Mouse (Mus musculus) stomach, postnatal 0 days (tissue): ENCODE data around the gene Hs1bp3. TPM values are rescaled to one million over a fixed set of nuclear protein-coding genes. Genes with fewer than 3 reads are reported as not detected.
A peak's percentile ranks its signal among the peaks of the same experiment; 100 is the strongest.

Experiments
- ATAC-seq: fragments of 200-750 bp; cut with Nextera tagmentation; 2 replicates; pipeline ENCODE4 v1.8.0; 2017; ENCODE audit not compliant: low FRiP score, low TSS enrichment
- DNase-seq: peaks from one replicate; pipeline ENCODE4 v3.0.0-alpha.2; 2016; ENCODE audit warnings: low spot score
- H3K27ac ChIP-seq: fragments of 300-500 bp; sonication (generic); replicated peaks from 2 replicates; pipeline ENCODE4 v1.5.1; 2014; ENCODE audit warnings: mild to moderate bottlenecking, control low read depth
- H3K27me3 ChIP-seq: fragments of 300-500 bp; sonication (generic); 2 replicates; pipeline ENCODE4 v1.6.1; 2014; ENCODE audit warnings: low read length; ENCODE audit not compliant: control insufficient read depth, insufficient read depth
- H3K36me3 ChIP-seq: fragments of 300-500 bp; sonication (generic); 2 replicates; pipeline ENCODE4 v1.6.1; 2014; ENCODE audit warnings: low read length, mixed read lengths; ENCODE audit not compliant: control insufficient read depth, insufficient read depth
- H3K4me1 ChIP-seq: fragments of 300-500 bp; sonication (generic); replicated peaks from 2 replicates; pipeline ENCODE4 v1.6.1; 2014; ENCODE audit warnings: antibody characterized with exemption; ENCODE audit not compliant: control insufficient read depth, insufficient read depth
- H3K4me2 ChIP-seq: fragments of 300-500 bp; sonication (generic); replicated peaks from 2 replicates; pipeline ENCODE4 v1.6.1; 2014; ENCODE audit warnings: low read depth, mild to moderate bottlenecking, control low read depth, moderate library complexity
- H3K4me3 ChIP-seq: fragments of 300-500 bp; sonication (generic); 2 replicates; pipeline ENCODE4 v1.5.1; 2014; ENCODE audit warnings: low read depth, low read length, control low read depth
- H3K9ac ChIP-seq: fragments of 300-500 bp; sonication (generic); 2 replicates; pipeline ENCODE4 v1.6.1; 2014; ENCODE audit warnings: mild to moderate bottlenecking, low read length, control low read depth, mixed read lengths
- H3K9me3 ChIP-seq: fragments of 300-500 bp; sonication (generic); 2 replicates; pipeline ENCODE4 v1.6.1; 2016; ENCODE audit warnings: low read length; ENCODE audit not compliant: control insufficient read depth
- CTCF ChIP-seq: IDR thresholded peaks from 2 replicates; pipeline ENCODE4 v1.5.1; 2016; ENCODE audit warnings: antibody characterized with exemption, low read depth, mild to moderate bottlenecking, moderate library complexity
- EP300 ChIP-seq: optimal IDR thresholded peaks from 2 replicates; pipeline ENCODE3; 2016; ENCODE audit warnings: antibody characterized with exemption
- WGBS: fragments of 180-500 bp; shearing (Covaris S2); extraction: QIAGEN DNeasy Blood & Tissue Kit; methylation state at CpG from one replicate; pipeline ENCODE4 v1.1.7; 2014; 5-methylcytosine and 5-hydroxymethylcytosine counted together
- polyA plus RNA-seq: library from polyadenylated mRNA; unstranded; fragments of >200 nt; fragmentation: Nextera tagmentation; extraction: Ambion mirVana; gene quantifications from 2 replicates; pipeline ENCODE4 v1.2.1, GENCODE M21; 2015

Hs1bp3 gene
- polyA plus RNA-seq, 1 experiment from 2014 or later, result 7.0 TPM

DNA sequence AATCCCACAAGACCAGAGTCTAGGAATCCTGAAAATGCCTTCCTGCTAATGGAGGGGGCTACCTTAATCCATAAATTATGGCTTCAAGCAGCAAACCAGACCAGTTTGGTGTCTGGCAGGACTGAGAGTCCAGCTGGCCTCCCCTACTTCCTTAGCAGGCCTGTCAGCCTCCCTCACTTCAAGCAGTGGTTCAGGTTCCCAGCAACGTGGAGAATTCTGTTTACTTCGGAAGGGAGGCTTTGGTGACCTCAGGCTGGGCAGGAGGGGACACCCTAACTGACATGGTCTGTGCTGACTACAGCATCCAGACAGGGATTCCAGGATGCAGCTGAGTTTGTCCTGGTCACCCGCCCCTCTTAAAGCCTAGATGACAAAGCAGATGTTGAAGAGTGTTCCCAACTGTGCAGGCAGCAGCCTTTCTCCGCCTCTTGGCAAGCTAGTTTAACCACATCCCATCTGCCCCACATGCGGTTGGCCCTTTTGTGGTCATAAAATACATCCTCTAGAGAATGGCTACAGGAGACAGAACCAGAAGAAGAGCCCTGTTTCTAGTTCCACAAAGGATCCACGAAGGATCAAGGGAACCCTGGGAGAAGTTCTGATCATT, 17.8 kb upstream of the Hs1bp3 start:
- ATAC-seq (no peak), DNase-seq (no peak)
- no peak overlapping the region for H3K4me3 ChIP-seq
- 41% methylated on average over 6 of the region's 6 CpGs for WGBS
- H3K9me3 ChIP-seq, result no peaks in the 10 kb centered on the region
- H3K27me3 ChIP-seq, result peaks cover 24% of the 10 kb centered on the region
- TF ChIP-seq EP300, result no peak
- TF ChIP-seq CTCF, result no peak
- no peaks in the 10 kb centered on the region for H3K36me3 ChIP-seq
- H3K4me2 ChIP-seq, result no peak overlapping the region
- H3K9ac ChIP-seq, result no peak overlapping the region
- H3K27ac ChIP-seq, result no peak overlapping the region
- 0 out of 2 replicates have a peak, but pooled peaks cover 6% of the 10 kb centered on the region for H3K4me1 ChIP-seq

DNA sequence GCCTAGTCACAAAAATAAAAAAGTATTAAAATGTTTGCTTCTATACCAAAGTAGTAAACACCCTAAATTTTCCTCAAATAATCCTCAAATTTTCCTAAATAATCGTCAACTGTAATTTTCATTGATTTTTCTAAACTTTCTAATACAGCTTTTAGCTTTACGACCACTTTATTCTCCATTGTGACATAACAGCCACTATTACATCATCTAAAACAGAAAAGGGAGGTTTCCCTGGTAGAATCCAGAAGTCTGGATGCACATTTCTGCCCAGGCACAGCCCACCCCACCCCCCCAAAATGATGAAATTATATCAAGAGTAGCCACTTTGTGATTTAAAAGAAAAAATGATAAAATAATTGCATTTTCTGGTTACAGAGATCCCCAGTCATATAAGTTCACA, 17.1 kb upstream of the Hs1bp3 start:
- no peak for DNase-seq
- H3K9me3 ChIP-seq, result no peaks in the 10 kb centered on the region
- H3K27ac ChIP-seq, result no peak overlapping the region
- WGBS, result 83% methylated on average over 2 of the region's 2 CpGs
- H3K27me3 ChIP-seq, result peaks cover 31% of the 10 kb centered on the region
- H3K4me2 ChIP-seq, result no peak overlapping the region
- no peak for TF ChIP-seq EP300
- TF ChIP-seq CTCF, result no peak
- 0 out of 2 replicates have a peak, but pooled peaks cover 6% of the 10 kb centered on the region for H3K4me1 ChIP-seq
- no peaks in the 10 kb centered on the region for H3K36me3 ChIP-seq
- H3K4me3 ChIP-seq, result no peak overlapping the region
- no peak for ATAC-seq
- no peak overlapping the region for H3K9ac ChIP-seq

DNA sequence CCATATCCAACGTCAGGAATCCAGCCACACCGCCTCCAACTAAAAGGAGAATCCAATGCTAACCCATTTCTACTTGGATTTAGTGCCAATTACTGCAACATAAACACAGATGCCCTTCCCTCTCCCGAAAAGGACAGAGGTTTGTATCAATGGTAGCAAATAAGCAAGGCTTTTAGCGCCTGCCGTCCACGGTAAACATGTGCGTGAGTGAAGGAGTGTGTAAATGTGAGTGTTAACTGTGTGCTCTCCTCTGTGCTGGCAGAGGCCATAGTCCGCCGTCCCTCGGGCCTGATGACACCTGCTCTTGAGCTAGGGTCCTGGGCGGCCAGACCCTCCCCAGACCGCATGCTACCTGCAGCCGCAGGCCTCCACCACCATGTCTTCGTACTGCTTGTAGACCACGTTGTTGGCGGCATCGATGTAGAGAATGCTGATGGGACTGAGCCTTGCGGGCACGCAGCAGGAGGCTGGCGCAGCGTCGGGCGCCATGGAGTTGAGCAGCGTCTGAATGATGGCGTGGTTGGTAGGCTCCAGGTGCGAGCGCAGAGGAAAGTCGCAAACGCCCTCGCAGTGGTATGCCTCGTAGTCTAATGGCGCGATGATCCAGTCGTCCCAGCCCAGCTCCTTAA, 15.5 kb upstream of the Hs1bp3 start:
- Histone ChIP-seq H3K4me2 (peak overlapping the region; percentile 60), H3K27me3 (peaks cover 37% of the 10 kb centered on the region), H3K36me3 (no peaks in the 10 kb centered on the region), H3K4me3 (peak overlapping the region; percentile 37), H3K9ac (no peak overlapping the region), H3K4me1 (0 out of 2 replicates have a peak, but pooled peaks cover 6% of the 10 kb centered on the region), H3K9me3 (no peaks in the 10 kb centered on the region), H3K27ac (no peak overlapping the region)
- TF ChIP-seq EP300 (no peak), CTCF (no peak)
- DNase-seq (no peak), ATAC-seq (no peak)
- WGBS, result 8% methylated on average over 33 of the region's 34 CpGs

DNA sequence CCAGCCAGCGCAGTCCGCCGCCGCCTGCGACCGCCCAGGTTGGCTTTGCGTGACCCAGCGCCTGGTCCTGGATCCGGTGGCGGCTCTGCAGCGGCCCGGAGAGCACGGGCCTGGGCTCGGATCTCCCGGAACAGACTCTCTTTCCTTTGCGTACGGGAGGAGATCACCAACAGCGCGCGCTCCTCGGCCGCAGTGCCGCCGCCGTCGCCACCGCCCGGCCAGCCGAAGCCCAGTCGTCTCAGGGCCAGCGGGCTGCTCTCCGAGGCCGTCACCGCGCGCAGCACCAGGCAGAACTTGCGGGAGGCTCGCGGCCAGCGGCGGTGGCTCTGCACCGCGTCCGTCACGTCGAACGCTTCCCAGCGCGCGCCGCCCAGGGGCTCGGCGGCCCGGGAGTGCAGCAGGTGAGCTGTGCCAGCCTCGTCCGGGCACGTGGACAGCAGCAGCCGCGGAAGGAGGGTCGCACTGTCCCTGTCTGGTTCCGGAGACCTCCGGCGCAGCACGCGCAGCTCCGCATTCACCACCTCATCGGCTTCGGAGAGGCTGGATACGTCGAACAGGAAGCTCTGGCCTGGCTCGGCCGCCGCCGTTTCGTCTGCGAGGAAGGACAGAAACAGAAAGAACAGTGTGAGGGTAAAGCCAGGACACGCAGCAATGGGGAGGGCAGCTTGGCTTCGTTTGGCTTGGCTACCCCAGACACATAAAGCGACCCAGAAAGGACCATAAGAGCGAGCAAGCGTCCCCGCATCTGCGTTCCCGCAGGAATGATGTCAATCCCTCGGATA, 14.7 kb upstream of the Hs1bp3 start:
- H3K36me3 ChIP-seq, result no peaks in the 10 kb centered on the region
- no peak for DNase-seq
- H3K4me1 ChIP-seq, result 0 out of 2 replicates have a peak, but pooled peaks cover 6% of the 10 kb centered on the region
- H3K27ac ChIP-seq, result no peak overlapping the region
- TF ChIP-seq CTCF (no peak), EP300 (no peak)
- H3K4me2 ChIP-seq, result peak overlapping the region; percentile 60
- peak overlapping the region; percentile 37 for H3K4me3 ChIP-seq
- H3K9ac ChIP-seq, result peak overlapping the region; percentile 31; the same call in 1 of the 2 replicates
- WGBS, result 4% methylated on average over 70 of the region's 85 CpGs
- no peaks in the 10 kb centered on the region for H3K9me3 ChIP-seq
- ATAC-seq, result no peak
- peaks cover 37% of the 10 kb centered on the region for H3K27me3 ChIP-seq

DNA sequence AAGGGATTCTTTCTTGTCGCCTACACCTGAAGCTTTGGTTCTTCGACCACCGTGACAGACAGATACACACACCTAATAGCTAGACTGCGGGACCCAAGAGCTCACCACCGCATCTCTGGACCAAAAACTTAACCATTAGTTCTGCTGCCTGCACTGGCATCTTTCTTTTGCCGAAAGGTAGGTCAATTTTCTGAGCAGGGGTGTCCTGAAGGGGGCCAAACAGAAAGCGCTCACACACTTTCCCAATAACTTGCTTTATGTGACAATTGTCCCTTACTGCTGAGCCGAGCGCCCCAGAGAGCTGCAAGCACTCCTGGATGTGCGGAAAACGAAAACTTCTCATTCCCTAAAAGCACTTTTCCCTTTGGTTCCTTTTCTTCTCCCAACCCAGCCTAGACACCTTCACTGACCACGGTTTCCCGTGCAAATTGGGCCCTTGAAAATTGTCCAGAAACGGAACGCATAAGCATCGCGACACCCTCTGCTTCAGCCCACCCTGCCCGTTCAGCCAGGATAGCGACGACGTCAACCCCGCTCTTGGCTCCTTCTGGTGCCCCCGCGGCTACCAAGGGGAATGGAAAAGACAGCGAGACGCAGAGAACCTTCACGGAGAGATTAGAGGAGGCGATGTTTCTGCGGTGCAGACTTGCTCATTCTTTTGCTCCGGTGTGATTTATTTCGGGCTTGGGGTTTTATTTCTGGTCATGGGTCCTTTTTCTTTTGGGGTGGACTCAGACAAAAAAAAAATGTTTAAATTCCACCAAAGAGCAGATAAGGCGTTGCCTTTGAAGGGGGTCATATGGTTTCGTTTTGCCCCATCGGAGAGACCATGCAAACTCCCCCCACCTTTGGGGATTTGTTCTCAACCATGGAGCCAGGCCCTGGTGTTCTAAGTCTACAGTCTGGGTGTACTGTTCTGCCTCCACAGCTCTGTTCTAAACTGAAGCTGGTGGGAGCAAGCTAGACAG, 13.8 kb upstream of the Hs1bp3 start:
- Histone ChIP-seq H3K4me1 (0 out of 2 replicates have a peak, but pooled peaks cover 6% of the 10 kb centered on the region), H3K36me3 (no peaks in the 10 kb centered on the region), H3K9ac (no peak overlapping the region), H3K27me3 (peaks cover 37% of the 10 kb centered on the region), H3K4me2 (no peak overlapping the region), H3K9me3 (no peaks in the 10 kb centered on the region), H3K27ac (no peak overlapping the region), H3K4me3 (peak overlapping the region; percentile 37)
- TF ChIP-seq EP300, result no peak
- no peak for TF ChIP-seq CTCF
- WGBS, result 16% methylated on average over 34 of the region's 34 CpGs
- DNase-seq (no peak), ATAC-seq (no peak)
